Mouse (Mus musculus): Measurements from ENCODE around the gene Trit1. TPM values are rescaled to one million over a fixed set of nuclear protein-coding genes. Genes with fewer than 3 reads are reported as not detected.
"Not testable (repeated sequence)": the region's sequence is repeated elsewhere in the genome, so short reads cannot be mapped to it uniquely, and the experiment has no call there.

Trit1 gene
- total RNA-seq, 2 experiments from 2014 or later = 21.4 to 26.6 TPM

DNA sequence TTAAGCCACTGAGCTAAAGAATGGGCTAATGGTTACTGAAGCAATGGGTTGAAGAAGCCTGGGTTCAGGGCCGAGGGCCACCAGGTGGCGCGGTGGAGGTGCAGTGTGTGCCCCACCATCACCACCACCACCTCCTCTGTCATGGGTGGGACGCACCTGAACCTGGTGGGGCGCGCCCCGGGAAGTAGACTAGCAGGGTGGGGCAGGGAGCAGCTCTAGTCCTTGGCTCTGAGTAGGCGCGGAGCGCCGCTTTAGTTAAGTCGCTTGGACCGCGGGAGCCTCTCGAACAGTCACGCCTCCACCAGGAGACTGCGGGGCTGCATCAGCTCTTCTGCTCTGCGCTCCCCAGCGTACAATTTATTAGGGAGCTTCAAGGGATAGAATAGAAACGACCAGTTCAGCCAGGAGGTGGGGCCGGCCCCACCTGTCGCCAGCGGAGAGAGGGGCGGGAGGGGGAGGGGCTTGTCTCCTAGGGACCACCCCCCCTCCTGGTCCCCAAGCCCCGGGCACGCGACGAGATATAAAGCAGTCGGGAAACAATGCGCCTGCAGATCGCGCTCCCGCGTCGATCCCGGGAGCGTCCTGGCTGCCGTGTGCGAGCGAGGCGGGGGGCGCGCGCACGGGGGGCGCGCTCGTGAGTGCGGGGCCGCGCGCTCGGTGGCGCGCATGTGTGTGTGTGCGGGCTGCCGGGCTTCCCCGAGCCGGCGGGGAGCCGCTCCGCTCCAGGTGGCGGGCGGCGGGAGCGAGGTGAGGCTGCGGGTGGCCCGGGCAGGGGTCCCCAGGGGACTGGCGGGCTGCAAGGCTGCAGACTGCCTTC is 20.8 kb upstream of the Trit1 start, which contains the start of gene Mycl:
Mycl (plus strand) TSS at position 249 of the 817 bp plus-strand sequence.
- DNase-seq (ENCODE audit: extremely low spot score in 1 of 2, low spot score in 2 of 2) = peak; percentile 84 to 88
- intact Hi-C loops (cut with DNase I) = loop anchor here (2.0 kb wide), 2 partner anchors 59 to 87 kb away; no protein-coding TSS in a partner anchor

DNA sequence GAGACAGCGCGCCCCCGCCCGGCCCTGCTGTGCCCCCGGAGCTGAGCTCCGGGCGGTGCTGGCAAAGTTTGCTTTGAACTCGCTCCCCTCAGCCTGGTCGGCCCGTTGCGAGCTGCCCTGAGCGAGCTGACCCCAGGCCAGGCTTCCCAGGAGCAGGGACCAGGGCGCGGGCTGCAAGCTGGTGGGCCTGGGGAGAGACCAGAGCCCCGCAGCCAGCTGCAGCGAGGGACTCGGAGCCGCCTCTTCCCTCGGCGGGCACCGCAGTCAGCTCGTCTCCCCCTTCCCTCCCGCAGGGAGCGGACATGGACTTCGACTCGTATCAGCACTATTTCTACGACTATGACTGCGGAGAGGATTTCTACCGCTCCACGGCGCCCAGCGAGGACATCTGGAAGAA is 20.2 kb upstream of the Trit1 start:
- intact Hi-C loops (cut with DNase I) = loop anchor here (2.0 kb wide), 1 partner anchor 59 kb away; no protein-coding TSS in a partner anchor
- peak in 1 of 2 experiments; percentile 77 for DNase-seq (ENCODE audit: extremely low spot score in 1 of 2, low spot score in 2 of 2)

DNA sequence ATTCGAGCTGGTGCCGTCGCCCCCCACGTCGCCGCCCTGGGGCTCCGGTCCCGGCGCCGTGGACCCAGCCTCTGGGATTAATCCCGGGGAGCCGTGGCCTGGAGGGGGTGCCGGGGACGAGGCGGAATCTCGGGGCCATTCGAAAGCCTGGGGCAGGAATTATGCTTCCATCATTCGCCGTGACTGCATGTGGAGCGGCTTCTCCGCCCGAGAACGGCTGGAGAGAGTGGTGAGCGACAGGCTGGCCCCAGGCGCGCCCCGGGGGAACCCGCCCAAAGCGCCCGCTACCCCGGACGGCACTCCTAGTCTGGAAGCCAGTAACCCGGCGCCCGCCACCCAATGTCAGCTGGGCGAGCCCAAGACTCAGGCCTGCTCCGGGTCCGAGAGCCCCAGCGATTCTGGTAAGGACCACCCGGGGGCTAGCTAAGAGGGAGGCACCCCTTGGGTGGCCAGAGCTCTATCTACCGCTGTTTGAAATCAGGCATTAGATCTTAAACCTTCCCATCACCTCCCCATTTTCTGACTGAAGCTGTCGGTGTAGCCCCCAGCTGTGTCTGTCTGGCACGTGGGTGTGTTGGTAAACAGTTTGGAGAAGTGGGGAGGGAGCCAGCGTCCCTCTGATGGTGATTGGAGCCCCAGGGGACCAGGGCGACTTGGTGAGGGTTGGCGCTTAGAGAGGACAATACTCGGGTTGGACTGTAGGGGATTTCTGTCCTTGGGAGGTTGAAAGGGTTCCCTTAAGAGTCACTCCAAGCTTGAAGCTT is 19.6 kb upstream of the Trit1 start:
- peak in 1 of 2 experiments; percentile 68 for DNase-seq (ENCODE audit: extremely low spot score in 1 of 2, low spot score in 2 of 2)

DNA sequence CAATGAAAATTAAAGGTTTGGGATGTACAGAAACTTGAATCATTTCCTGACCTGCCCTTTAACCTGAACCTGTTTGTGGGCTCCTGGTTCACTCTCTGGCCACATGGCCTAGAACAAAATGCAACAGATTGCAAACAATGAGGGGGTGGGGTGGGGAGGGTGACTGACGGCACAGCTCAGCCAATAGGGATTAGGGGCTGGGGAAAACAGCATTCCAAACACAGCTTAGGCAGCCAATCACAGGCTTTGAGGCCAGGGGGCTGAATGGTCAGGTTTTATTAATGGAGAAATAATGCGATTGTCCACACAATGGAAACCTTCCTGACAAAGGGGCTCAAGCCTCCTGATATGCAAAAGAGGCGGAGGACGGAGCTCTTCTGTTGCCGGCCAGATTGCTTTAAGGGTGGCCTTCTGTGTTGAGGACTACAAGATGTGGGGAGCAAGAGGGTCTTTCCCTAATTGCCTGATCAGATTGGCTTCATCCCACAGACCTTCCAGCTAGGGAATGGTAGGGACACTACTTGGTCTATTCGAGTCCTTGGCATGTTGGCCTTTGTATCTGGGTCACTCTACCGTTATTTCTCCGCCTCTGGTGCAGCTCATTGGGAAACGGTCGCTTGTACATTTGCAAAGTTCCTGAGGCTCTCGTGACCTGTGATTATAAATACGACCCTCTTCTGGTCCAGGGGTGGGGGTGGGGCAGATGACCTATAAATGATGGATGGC is 17.7 kb upstream of the Trit1 start:
- peak in 1 of 2 experiments; percentile 56 for DNase-seq (ENCODE audit: extremely low spot score in 1 of 2, low spot score in 2 of 2)
- intact Hi-C loops (cut with DNase I) = no loop called here

More for the DNA sequence above, 19.6 kb upstream of the Trit1 start:
- intact Hi-C loops (cut with DNase I) = loop anchor here (2.0 kb wide), 1 partner anchor 58 kb away; no protein-coding TSS in a partner anchor

DNA sequence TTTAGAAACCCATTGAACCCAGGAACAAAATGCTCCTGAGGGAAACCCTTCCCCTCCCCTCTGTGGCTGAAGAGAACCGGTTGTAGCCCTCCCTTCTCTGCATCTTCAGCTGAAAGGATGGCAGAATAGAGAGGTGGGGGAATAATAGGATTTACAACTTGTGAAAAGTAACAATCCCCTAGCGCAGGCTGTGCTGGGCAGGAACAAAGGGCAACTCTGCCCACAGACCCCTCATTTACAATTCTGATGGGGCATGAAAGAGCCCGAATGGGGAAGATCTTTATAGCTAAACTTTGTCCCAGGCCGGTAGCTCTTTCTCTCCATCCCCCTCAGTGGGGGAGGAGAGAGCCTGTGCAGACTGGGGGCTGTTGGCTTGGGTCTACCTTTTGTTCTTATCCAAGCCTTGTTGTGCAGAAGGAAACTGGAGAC is 17.1 kb upstream of the Trit1 start:
- DNase-seq (ENCODE audit: extremely low spot score in 1 of 2, low spot score in 2 of 2) = no peak
- intact Hi-C loops (cut with DNase I) = no loop called here

DNA sequence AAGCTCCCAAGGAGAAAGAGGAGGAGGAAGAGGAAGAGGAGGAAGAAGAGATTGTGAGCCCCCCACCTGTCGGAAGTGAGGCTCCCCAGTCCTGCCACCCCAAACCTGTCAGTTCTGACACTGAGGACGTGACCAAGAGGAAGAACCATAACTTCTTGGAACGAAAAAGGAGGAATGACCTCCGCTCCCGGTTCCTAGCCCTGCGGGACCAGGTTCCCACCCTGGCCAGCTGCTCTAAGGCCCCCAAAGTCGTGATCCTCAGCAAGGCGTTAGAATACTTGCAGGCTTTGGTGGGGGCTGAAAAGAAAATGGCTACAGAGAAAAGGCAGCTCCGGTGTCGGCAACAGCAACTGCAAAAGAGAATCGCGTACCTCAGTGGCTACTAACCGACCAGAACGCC is 16.3 kb upstream of the Trit1 start:
- intact Hi-C loops (cut with DNase I) = no loop called here
- no peak for DNase-seq (ENCODE audit: extremely low spot score in 1 of 2, low spot score in 2 of 2)

DNA sequence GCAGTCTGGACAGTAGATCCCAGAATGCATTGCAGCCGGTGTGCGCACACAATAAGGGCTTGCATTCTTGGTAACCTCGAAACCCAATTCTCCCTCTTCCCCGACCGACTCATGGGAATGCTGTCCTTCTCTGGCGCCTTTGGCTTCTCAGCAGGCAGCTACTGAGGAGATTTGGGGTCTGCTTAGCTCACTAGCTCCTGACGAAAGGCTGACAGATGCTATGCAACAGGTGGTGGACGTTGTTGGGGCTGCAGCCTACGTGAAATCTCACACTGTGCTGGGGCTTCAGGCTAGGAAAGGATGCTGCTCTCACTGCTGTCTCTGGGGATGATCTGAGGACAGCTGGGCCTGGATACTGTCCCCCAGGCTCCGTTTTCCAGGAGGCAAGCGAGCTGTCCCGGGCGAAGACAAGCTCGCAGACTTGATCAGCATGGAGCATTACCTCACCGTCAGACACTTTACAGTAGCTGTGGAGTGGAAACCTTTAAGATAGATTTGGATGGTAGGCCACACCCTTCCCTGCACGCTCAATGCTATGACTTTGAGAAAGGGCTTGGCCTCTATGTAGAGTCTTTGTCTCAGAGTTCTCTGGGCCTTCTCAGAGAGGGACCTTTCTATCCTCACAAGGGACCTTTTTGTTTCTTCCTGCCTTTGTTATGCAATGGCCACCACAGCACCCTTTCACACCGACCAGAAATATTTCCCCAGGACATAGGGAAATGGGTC is 15.6 kb upstream of the Trit1 start:
- no peak for DNase-seq (ENCODE audit: extremely low spot score in 1 of 2, low spot score in 2 of 2)
- intact Hi-C loops (cut with DNase I) = no loop called here

DNA sequence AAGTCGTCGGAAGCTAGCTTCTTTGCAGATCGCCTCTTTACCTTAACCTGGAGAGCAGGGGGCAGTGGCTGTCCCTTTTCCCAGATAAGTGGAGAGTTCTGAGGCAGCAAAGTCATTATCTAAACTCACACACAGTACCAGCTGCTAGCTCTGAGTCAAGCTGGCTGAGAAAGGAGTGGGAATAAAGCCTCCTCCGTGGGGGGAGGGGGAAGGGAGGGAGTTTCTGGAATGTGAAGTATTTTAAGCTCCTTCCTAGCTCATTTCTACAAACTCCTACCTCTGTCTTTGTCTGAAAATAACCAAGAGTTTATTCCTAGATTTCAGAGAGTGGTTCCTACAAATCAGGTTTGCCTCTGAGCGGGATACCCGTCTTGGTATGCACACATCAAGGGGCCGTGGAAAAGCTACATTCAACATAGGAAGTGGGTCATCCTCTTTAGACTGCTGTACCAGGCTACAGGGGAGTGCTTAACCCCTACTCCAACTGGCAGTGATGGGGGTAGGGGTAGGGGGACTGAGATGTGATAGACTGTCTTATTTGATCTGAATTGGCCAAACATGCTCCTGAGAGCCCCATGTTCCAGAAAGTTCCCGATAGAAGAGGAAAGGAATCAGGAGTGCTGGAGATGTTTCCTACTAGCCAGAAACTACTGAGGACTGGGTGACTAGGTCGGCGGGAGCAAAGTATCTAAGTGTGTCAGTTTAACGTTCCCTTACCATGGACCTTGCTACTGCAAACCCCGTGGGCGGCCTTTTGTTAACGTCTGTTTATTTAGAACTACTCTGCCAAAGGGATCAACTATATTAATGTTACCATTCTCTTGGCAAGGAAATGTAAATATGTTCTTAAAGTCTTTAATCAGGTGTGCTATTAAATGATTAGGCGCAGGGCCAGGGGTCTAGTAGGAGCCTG is 11.1 kb upstream of the Trit1 start:
- intact Hi-C loops (cut with DNase I) = no loop called here
- DNase-seq (ENCODE audit: extremely low spot score in 1 of 2, low spot score in 2 of 2) = peak; percentile 72 to 73

DNA sequence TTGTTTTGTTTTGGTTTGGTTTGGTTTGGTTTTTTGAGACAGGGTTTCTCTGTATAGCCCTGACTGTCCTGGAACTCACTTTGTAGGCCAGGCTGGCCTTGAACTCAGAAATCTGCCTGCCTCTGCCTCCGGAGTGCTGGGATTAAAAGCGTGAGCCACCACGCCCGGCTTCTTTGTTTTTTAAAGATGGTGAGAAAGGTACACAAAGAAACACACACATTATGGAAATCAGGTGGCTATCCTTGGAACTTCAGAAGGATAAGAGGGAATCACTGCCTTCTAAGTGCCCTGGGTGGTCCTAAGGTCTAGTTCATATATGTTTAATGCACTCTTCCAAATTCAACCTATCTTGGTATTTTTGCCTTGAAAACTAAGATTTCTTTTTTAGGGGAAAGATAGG is 3.9 kb upstream of the Trit1 start:
- intact Hi-C loops (cut with DNase I); DNase-seq (ENCODE audit: extremely low spot score in 1 of 2, low spot score in 2 of 2): not testable (repeated sequence)

DNA sequence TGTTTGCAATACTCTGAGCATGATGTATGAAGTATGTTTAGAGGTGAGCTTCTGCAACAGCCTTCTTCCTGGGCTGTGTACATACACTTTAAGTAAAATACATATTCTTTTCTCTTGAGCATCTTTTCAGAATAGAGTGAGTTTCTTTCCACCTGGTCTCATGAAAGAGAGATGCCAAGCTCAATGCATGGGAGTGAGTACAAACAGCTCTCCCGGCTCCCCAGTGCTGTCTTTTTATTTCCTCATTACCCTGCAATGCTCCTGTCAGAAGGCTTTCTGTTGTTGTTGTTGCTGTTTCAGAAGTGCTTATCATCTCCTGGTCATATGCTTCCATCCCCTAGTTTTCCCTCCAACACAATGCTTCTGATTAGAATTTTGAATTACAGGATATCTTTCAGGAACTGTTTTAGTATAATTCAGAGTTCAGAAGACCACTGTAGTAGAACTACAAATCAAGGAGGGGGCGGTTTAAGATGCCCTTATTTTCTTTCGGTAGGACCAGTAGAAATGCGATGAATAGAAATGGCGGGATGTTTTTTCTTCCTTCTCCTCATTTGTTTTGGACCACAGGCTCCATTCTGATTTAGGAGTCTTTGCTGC is 3.0 kb upstream of the Trit1 start:
- intact Hi-C loops (cut with DNase I) = no loop called here

DNA sequence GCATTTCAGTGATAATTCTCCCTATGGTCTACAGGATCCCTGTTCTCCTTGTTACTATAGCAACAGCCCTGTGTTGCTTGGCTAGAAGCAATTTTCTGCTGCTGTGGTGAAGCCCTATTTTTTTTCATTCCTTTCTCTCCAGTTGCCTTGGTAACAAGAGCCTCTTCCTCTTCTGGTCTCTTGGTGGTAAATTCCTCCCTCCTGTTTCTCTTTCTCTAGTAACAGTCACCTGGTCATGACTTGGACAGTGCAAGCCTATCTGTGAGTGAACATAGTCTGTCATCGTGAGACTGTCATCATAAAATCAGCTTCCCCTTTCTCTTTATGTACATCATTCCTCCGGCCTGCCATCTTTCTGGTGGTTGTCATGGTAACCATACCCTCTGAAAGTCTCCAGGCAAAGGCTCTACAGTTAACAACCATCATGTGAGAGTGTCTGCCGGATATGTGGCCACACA is 2.4 kb upstream of the Trit1 start:
- intact Hi-C loops (cut with DNase I) = no loop called here
- peak in 1 of 2 experiments; percentile 81 for DNase-seq (ENCODE audit: extremely low spot score in 1 of 2, low spot score in 2 of 2)

More for the DNA sequence above, 3.0 kb upstream of the Trit1 start:
- DNase-seq (ENCODE audit: extremely low spot score in 1 of 2, low spot score in 2 of 2) = no peak

DNA sequence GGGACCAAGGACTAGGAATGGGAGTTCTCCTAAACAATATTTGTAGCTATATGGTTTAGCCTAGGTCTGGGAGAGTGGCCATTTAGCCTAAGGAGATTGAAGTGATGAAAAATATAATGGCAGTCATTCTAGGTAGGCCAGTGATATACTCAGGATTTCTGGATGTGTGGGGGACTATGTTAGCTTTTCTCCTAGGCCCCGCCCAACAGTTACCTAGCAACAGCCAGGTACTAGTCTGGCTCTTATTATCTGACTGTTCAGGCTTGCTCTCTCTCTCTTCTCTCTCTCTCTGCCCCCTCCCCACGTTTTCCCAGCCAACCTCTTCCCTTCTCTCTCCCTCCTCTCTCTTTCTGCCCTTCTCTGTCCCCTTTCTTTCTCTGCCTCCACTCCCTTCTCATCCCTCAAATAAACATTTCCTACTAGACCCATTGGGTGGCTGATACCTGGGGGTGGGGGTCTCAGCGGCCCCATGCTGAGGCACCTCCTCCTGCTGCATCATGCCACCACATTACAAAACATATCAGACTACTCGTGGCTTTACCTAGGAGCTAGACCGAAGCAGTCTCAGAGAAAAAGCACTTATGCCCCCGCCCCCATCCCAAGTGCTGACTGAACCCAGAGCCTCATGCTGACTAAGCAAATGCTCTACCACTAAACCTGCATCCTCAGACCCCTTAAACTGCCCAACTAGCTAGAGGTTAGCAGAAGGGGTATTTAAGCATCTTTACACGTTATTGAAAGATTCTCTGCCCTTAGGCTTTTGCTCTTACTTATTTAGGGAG is 1.7 kb upstream of the Trit1 start:
- no peak for DNase-seq (ENCODE audit: extremely low spot score in 1 of 2, low spot score in 2 of 2)
- intact Hi-C loops (cut with DNase I) = no loop called here

DNA sequence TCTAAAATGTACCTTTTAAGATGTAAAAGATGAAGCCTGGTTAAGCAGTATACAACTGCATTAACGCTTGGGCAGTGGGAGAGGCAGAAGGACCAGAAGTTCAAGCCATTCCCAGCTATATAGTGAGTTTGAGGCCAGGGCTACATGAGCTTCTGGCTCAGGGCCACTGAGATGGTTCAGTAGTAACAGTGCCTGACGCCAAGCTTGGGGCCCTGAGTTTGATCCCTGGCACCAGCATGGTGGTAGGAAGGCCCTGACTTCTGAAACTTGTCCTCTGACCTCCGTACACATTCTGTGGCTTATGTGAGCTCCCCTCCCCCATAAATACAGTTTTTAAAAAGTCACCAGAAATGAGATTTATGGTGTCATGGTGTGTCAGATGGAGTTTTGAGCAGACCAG is 5.2 kb downstream of the Trit1 start:
- intact Hi-C loops (cut with DNase I) = no loop called here
- no peak for DNase-seq (ENCODE audit: extremely low spot score in 1 of 2, low spot score in 2 of 2)

DNA sequence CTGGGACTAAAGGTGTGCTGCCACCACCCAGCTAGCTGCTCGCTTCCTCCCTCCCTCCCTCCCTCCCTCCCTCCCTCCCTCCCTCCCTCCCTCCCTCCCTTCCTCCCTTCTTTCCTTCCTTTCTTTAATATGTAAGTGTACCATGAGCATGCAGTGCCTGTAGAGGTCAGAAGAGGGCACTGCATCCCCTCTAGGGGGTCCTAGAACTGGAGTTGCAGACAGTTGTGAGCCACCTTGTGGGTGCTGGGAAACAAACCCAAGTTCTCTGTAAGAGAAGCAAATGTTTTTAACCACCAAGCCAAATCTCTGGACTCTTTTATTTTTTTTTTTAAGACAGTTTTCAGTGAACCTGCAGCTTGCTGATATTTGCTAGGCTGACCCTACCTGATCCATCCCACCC is 6.5 kb downstream of the Trit1 start:
- intact Hi-C loops (cut with DNase I) = no loop called here
- no peak for DNase-seq (ENCODE audit: extremely low spot score in 1 of 2, low spot score in 2 of 2)

DNA sequence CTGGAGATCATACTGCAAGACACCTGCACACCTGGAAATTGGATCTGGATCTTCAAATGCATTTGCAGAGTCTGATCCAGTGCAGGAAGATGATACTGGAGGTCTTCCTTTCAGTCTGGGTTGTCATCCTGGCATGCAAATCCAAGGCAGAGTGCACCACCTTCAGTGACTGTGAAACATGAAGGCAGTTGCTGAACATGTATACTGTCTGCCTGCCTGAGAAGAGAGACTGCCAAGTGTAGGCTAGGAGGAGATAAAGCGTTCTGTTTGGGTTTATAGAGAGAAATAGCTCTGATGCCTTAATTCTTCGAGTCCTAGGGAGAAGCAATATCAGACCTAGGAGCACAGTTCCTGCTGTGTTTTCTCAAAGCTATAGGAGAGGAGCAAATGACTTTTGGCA is 9.0 kb downstream of the Trit1 start:
- no peak for DNase-seq (ENCODE audit: extremely low spot score in 1 of 2, low spot score in 2 of 2)
- intact Hi-C loops (cut with DNase I) = no loop called here

DNA sequence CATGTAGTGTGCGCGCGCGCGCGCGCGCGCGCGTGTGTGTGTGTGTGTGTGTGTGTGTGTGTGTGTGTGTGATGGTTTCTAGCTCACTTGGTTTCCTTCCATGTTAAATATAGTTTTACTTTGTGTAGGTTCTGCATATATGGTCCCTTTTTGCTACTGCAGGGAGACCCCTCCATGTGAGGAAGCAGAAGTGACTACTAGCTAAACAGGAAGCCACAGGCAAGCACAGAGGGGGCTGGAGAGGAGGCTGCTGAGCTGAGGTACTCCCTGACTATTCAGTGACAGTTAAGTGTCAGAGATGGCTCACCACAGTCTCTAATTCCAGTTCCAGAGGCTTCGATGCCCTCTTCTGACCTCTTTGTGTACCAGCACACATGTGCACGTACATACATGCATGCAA is 9.8 kb downstream of the Trit1 start:
- intact Hi-C loops (cut with DNase I) = no loop called here
- DNase-seq (ENCODE audit: extremely low spot score in 1 of 2, low spot score in 2 of 2) = no peak

Measured in left cerebral cortex, postnatal 10 days (tissue).